19 mouse cellular contexts compared by ENCODE assay signal in the genomic region with DNA sequence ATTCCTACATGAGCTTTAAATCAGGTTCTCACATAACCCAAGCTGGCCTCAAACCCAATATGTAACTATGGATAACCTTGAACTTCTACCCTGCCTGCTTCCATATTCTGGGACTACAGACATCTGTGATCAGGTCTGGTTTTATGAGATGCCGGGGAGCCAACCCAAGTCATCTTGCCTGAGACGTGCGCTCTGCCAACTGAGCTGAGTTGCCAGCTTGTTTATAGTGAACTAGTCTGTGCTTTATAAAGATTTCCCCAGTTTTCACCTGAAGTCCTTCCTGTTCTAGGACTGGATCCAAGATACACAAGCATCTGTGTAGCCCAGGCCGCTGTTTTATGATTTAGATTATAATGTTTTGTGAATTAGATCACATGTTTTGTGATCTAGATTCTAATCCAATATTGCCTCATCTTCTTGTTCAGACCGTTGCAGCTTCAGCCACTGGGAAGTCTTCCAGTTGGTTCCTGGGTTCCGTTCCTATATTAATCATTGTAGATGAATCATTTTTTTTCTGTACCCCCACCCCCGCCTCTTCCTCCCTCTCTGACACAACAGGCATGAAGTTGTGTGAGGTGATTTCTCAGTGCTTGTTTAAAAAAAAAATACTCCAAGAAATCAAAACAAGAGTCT. TPM values are rescaled to one million over a fixed set of nuclear protein-coding genes. Genes with fewer than 3 reads are reported as not detected.
DNase-seq lines count a peak whose midpoint lies in the region; TF ChIP-seq lines count a peak whose summit lies in the region.
"Had no signal": no experiment of that assay in that cellular context is flagged by ENCODE, and none has a peak within 500 bp of the region (broad histone marks: within the 10 kb centered on the region; RNA-seq: fewer than 3 reads in every experiment).

No protein-coding gene starts in this region.

- DNase-seq in gastrocnemius, adult 2 months, result peak; percentile 58
- DNase-seq in gastrocnemius, postnatal 36 days, result no peak
- DNase-seq in 3134 (ENCODE audit: extremely low read depth, insufficient read length, low spot score), result peak; percentile 62
- DNase-seq in NIH3T3 (ENCODE audit: low read depth), result peak; percentile 96
- DNase-seq in fibroblast of lung, adult 2 months (ENCODE audit: low read depth), result peak; percentile 93
- DNase-seq in spleen, postnatal 10 days (ENCODE audit: low spot score in 2 of 2), result no peak
- no peak for DNase-seq in embryo, embryonic 11 days
- DNase-seq: cerebellum, postnatal 10 days; heart, postnatal 36 days; kidney, adult 8-10 months; kidney, postnatal 36 days; liver, postnatal 0 days; lung, postnatal 4 days; right cerebral cortex, adult 18-20 months; thymus, postnatal 25 days had no signal

- no peak overlapping the region for H3K4me3 ChIP-seq in gastrocnemius, adult 2 months
- H3K4me3 ChIP-seq: embryonic facial prominence, embryonic 10.5 days; heart, embryonic 12.5 days had no signal

- no peak for TF ChIP-seq CTCF in gastrocnemius, adult 2 months (IDR thresholded peaks at IDR 0.05)

- intact Hi-C loops in gastrocnemius, adult 2 months (cut with DNase I), result loop anchor here (5.0 kb wide), 1 partner anchor 92 kb away; no protein-coding TSS in a partner anchor
- intact Hi-C loops in gastrocnemius, postnatal 36 days (cut with DNase I), result no loop called here

- H3K27ac ChIP-seq in gastrocnemius, adult 2 months, result peak overlapping the region; percentile 51
- H3K27ac ChIP-seq: embryonic facial prominence, embryonic 10.5 days had no signal

RNA-seq across cellular contexts. Expression of a gene that starts 15.8 kb away (rescaled TPM):
- 100 to 1,000 TPM; 120 to 127 TPM for total RNA-seq in gastrocnemius, adult 2 months (2021)
- 100 to 1,000 TPM in 1 of 2 experiments, 10 to 100 TPM in 1; 99.6 to 103 TPM for total RNA-seq in gastrocnemius, postnatal 36 days (2021)

RNA-seq across cellular contexts. Expression of a gene that starts 19.7 kb away (rescaled TPM):
- total RNA-seq in gastrocnemius, adult 2 months (2021), result 10 to 100 TPM in 1 of 2 experiments, 1 to 10 TPM in 1; 8.6 to 12.4 TPM
- total RNA-seq in gastrocnemius, postnatal 36 days (2021), result 1 to 10 TPM; 8.7 to 9.7 TPM

RNA-seq across cellular contexts. Expression of a gene that starts 22.2 kb away (rescaled TPM):
- total RNA-seq in gastrocnemius, adult 2 months (2021), result 100 to 1,000 TPM; 103 to 148 TPM
- 100 to 1,000 TPM in 1 of 2 experiments, 10 to 100 TPM in 1; 87.9 to 112 TPM for total RNA-seq in gastrocnemius, postnatal 36 days (2021)
- total RNA-seq: neutrophil, adult 5-6 weeks had no signal

RNA-seq across cellular contexts. Expression of a gene that starts 42.3 kb away (rescaled TPM):
- total RNA-seq in gastrocnemius, adult 2 months (2021), result 1 to 10 TPM; 1.6 to 2.7 TPM
- 1 to 10 TPM; 2.2 to 7.5 TPM for total RNA-seq in gastrocnemius, postnatal 36 days (2021)
- total RNA-seq: neutrophil, adult 5-6 weeks had no signal

RNA-seq across cellular contexts. Expression of a gene that starts 57.7 kb away (rescaled TPM):
- total RNA-seq in gastrocnemius, adult 2 months (2021), result not detected
- total RNA-seq in gastrocnemius, postnatal 36 days (2021), result not detected
- total RNA-seq: heart, postnatal 36 days; left cerebral cortex, postnatal 10 days; neutrophil, adult 5-6 weeks had no signal

Comparison
In these comparisons a context has a peak if more than half of its experiments do, and no peak if none do; other contexts are left out.
1. DNase-seq: peak in gastrocnemius, adult 2 months (single experiment), 3134 (single experiment), NIH3T3 (single experiment) and fibroblast of lung, adult 2 months (single experiment); none in gastrocnemius, postnatal 36 days (0 of 2), spleen, postnatal 10 days (0 of 2) and embryo, embryonic 11 days (single experiment).